Mouse (Mus musculus): ENCODE results near the gene Guf1. TPM values are rescaled to one million over a fixed set of nuclear protein-coding genes. Genes with fewer than 3 reads are reported as not detected.

The Guf1 gene
- 64.5 and 69.2 TPM in 2 replicates for polyA plus RNA-seq (2015; fragmentation: Nextera tagmentation; extraction: Ambion mirVana)

- peak within 1 kb of the TSS; percentile 97 for H3K9ac ChIP-seq
- H3K36me3 ChIP-seq: peaks cover 15% of the 10 kb centered on the region
- peak within 1 kb of the TSS; percentile 89 for H3K4me3 ChIP-seq
- 1% methylated on average over 63 of the region's 72 CpGs for WGBS
- no peaks in the 10 kb centered on the region for H3K4me1 ChIP-seq
- no peaks in the 10 kb centered on the region for H3K27me3 ChIP-seq
- peak within 1 kb of the TSS; percentile 66 for H3K4me2 ChIP-seq (replicated peaks)
- peak within 1 kb of the TSS; percentile 83 for H3K27ac ChIP-seq
- no peaks in the 10 kb centered on the region for H3K9me3 ChIP-seq
- peak; percentile 93 for ATAC-seq (ENCODE audit: low FRiP score, low read depth)
These were observed at the start of gene Guf1 for GRCm38 (mm10) chr5:69556628-69557403. Guf1 (plus strand) TSS chr5:69556923.

GRCm38 (mm10) chr5:69507045-69507444 is 49.7 kb upstream of the Guf1 start:
- no peaks in the 10 kb centered on the region for H3K36me3 ChIP-seq
- H3K4me3 ChIP-seq: no peak overlapping the region
- 79% methylated on average over 3 of the region's 3 CpGs for WGBS
- H3K4me2 ChIP-seq (replicated peaks): no peak overlapping the region
- H3K9ac ChIP-seq: no peak overlapping the region
- no peaks in the 10 kb centered on the region for H3K27me3 ChIP-seq
- no peaks in the 10 kb centered on the region for H3K4me1 ChIP-seq
- no peaks in the 10 kb centered on the region for H3K9me3 ChIP-seq
- ATAC-seq (ENCODE audit: low FRiP score, low read depth): no peak
- H3K27ac ChIP-seq: no peak overlapping the region

- Histone ChIP-seq H3K9me3 (no peaks in the 10 kb centered on the region), H3K27ac (no peak overlapping the region), H3K36me3 (no peaks in the 10 kb centered on the region), H3K9ac (no peak overlapping the region), H3K4me1 (no peaks in the 10 kb centered on the region), H3K4me2 (replicated peaks) (no peak overlapping the region), H3K27me3 (no peaks in the 10 kb centered on the region), H3K4me3 (no peak overlapping the region)
- ATAC-seq (ENCODE audit: low FRiP score, low read depth): no peak
- 36% methylated on average over 3 of the region's 3 CpGs for WGBS
These were observed 45.1 kb upstream of the Guf1 start for GRCm38 (mm10) chr5:69511631-69512030.

GRCm38 (mm10) chr5:69512203-69512602 is 44.5 kb upstream of the Guf1 start:
- no peak for ATAC-seq (ENCODE audit: low FRiP score, low read depth)
- Histone ChIP-seq H3K4me3 (no peak overlapping the region), H3K4me1 (no peaks in the 10 kb centered on the region), H3K27me3 (no peaks in the 10 kb centered on the region), H3K36me3 (no peaks in the 10 kb centered on the region), H3K4me2 (replicated peaks) (no peak overlapping the region), H3K9me3 (no peaks in the 10 kb centered on the region), H3K27ac (no peak overlapping the region), H3K9ac (no peak overlapping the region)
- WGBS: 75% methylated on average over 4 of the region's 4 CpGs

- H3K4me2 ChIP-seq (replicated peaks): no peak overlapping the region
These were observed 36.0 kb upstream of the Guf1 start for GRCm38 (mm10) chr5:69520661-69521278.

GRCm38 (mm10) chr5:69522064-69522463 is 34.7 kb upstream of the Guf1 start:
- H3K4me3 ChIP-seq: no peak overlapping the region
- no peak for ATAC-seq (ENCODE audit: low FRiP score, low read depth)
- no peaks in the 10 kb centered on the region for H3K36me3 ChIP-seq
- no peak overlapping the region for H3K4me2 ChIP-seq (replicated peaks)
- no peak overlapping the region for H3K27ac ChIP-seq
- H3K9ac ChIP-seq: no peak overlapping the region
- H3K4me1 ChIP-seq: no peaks in the 10 kb centered on the region
- H3K9me3 ChIP-seq: no peaks in the 10 kb centered on the region
- 65% methylated on average over 5 of the region's 5 CpGs for WGBS
- H3K27me3 ChIP-seq: no peaks in the 10 kb centered on the region

More at GRCm38 (mm10) chr5:69520661-69521278, 36.0 kb upstream of the Guf1 start:
- Histone ChIP-seq H3K27ac (no peak overlapping the region), H3K9me3 (no peaks in the 10 kb centered on the region), H3K27me3 (no peaks in the 10 kb centered on the region), H3K4me1 (no peaks in the 10 kb centered on the region), H3K4me3 (no peak overlapping the region), H3K9ac (no peak overlapping the region), H3K36me3 (no peaks in the 10 kb centered on the region)
- WGBS: 40% methylated on average over 7 of the region's 7 CpGs
- ATAC-seq (ENCODE audit: low FRiP score, low read depth): peak; percentile 54; the same call in 1 of the 2 replicates

GRCm38 (mm10) chr5:69523944-69524343 is 32.8 kb upstream of the Guf1 start:
- H3K27me3 ChIP-seq: no peaks in the 10 kb centered on the region
- no peaks in the 10 kb centered on the region for H3K36me3 ChIP-seq
- H3K4me1 ChIP-seq: no peaks in the 10 kb centered on the region
- no peaks in the 10 kb centered on the region for H3K9me3 ChIP-seq
- no peak overlapping the region for H3K9ac ChIP-seq
- H3K27ac ChIP-seq: no peak overlapping the region
- no peak overlapping the region for H3K4me3 ChIP-seq
- no peak for ATAC-seq (ENCODE audit: low FRiP score, low read depth)
- H3K4me2 ChIP-seq (replicated peaks): no peak overlapping the region

- Histone ChIP-seq H3K9me3 (no peaks in the 10 kb centered on the region), H3K27me3 (no peaks in the 10 kb centered on the region), H3K4me1 (no peaks in the 10 kb centered on the region), H3K27ac (no peak overlapping the region), H3K9ac (no peak overlapping the region), H3K4me2 (replicated peaks) (no peak overlapping the region), H3K4me3 (no peak overlapping the region), H3K36me3 (no peaks in the 10 kb centered on the region)
- ATAC-seq (ENCODE audit: low FRiP score, low read depth): no peak
- 78% methylated on average over 1 of the region's 1 CpGs for WGBS
These were observed 15.0 kb upstream of the Guf1 start for GRCm38 (mm10) chr5:69541680-69542079.

GRCm38 (mm10) chr5:69542489-69542888 is 14.2 kb upstream of the Guf1 start, which contains the start of gene Yipf7:
Yipf7 (minus strand) TSS chr5:69542648.
- no peaks in the 10 kb centered on the region for H3K36me3 ChIP-seq
- H3K9me3 ChIP-seq: no peaks in the 10 kb centered on the region
- no peak within 1 kb of the TSS for H3K27ac ChIP-seq
- no peak within 1 kb of the TSS for H3K4me3 ChIP-seq
- H3K9ac ChIP-seq: no peak within 1 kb of the TSS
- no peak for ATAC-seq (ENCODE audit: low FRiP score, low read depth)
- H3K27me3 ChIP-seq: no peaks in the 10 kb centered on the region
- no peak within 1 kb of the TSS for H3K4me2 ChIP-seq (replicated peaks)
- no peaks in the 10 kb centered on the region for H3K4me1 ChIP-seq
- WGBS: 64% methylated on average over 4 of the region's 4 CpGs

GRCm38 (mm10) chr5:69557404-69557935 is 747 bp downstream of the Guf1 start:
- peak overlapping the region; percentile 66 for H3K4me2 ChIP-seq (replicated peaks)
- 11% methylated on average over 16 of the region's 16 CpGs for WGBS
- peak overlapping the region; percentile 83 for H3K27ac ChIP-seq
- no peaks in the 10 kb centered on the region for H3K9me3 ChIP-seq
- no peaks in the 10 kb centered on the region for H3K4me1 ChIP-seq
- ATAC-seq (ENCODE audit: low FRiP score, low read depth): 0 out of 2 replicates have a peak, but pooled peaks have one; percentile 10
- no peaks in the 10 kb centered on the region for H3K27me3 ChIP-seq
- H3K9ac ChIP-seq: peak overlapping the region; percentile 97
- H3K36me3 ChIP-seq: peaks cover 15% of the 10 kb centered on the region
- peak overlapping the region; percentile 89 for H3K4me3 ChIP-seq

- H3K4me3 ChIP-seq: peak within 1 kb of the TSS; percentile 75
- H3K9ac ChIP-seq: peak within 1 kb of the TSS; percentile 88
- H3K27ac ChIP-seq: peak within 1 kb of the TSS; percentile 91
- ATAC-seq (ENCODE audit: low FRiP score, low read depth): peak; percentile 98
- H3K4me1 ChIP-seq: peaks cover 6% of the 10 kb centered on the region
- no peaks in the 10 kb centered on the region for H3K9me3 ChIP-seq
- H3K27me3 ChIP-seq: no peaks in the 10 kb centered on the region
- H3K36me3 ChIP-seq: peaks cover 6% of the 10 kb centered on the region
- H3K4me2 ChIP-seq (replicated peaks): peak within 1 kb of the TSS; percentile 74
- WGBS: 3% methylated on average over 42 of the region's 42 CpGs
These were observed 35.1 kb downstream of the Guf1 start, which contains the start of gene Gnpda2 for GRCm38 (mm10) chr5:69591640-69592461. Gnpda2 (minus strand) TSS chr5:69592340.

- H3K9me3 ChIP-seq: no peaks in the 10 kb centered on the region
- H3K4me3 ChIP-seq: no peak overlapping the region
These were observed 44.3 kb downstream of the Guf1 start for GRCm38 (mm10) chr5:69601027-69601426.

More at GRCm38 (mm10) chr5:69601027-69601426, 44.3 kb downstream of the Guf1 start:
- H3K36me3 ChIP-seq: no peaks in the 10 kb centered on the region
- no peak for ATAC-seq (ENCODE audit: low FRiP score, low read depth)
- no peak overlapping the region for H3K27ac ChIP-seq
- H3K27me3 ChIP-seq: no peaks in the 10 kb centered on the region
- H3K4me2 ChIP-seq (replicated peaks): no peak overlapping the region
- H3K9ac ChIP-seq: no peak overlapping the region
- no peaks in the 10 kb centered on the region for H3K4me1 ChIP-seq
